Mouse (Mus musculus) embryonic fibroblast, embryonic 13.5 days (primary cell): ENCODE data around the gene Cep78.

Experiments
- CTCF ChIP-seq: IDR thresholded peaks from 2 replicates; pipeline ENCODE4 v1.5.1; 2011; ENCODE audit warnings: mild to moderate bottlenecking, control low read depth, low read length, moderate library complexity, borderline replicate concordance; ENCODE audit not compliant: insufficient read depth
- POLR2A ChIP-seq: IDR thresholded peaks from 2 replicates; pipeline ENCODE4 v1.6.1; 2011; ENCODE audit warnings: low read depth, mild to moderate bottlenecking, control low read depth, low read length, moderate library complexity

GRCm38 (mm10) chr19:15981861-15982260, 2.9 kb downstream of the Cep78 start:
- TF ChIP-seq CTCF (no peak), POLR2A (no peak)
